Mouse (Mus musculus): ENCODE measurements around the gene Anks3. TPM values are rescaled to one million over a fixed set of nuclear protein-coding genes. Genes with fewer than 3 reads are reported as not detected.

Gene Anks3
- polyA plus RNA-seq, 1 experiment from 2014 or later, result 21.6 TPM

GRCm38 (mm10) chr16:4932429-4932828 lies 31.6 kb downstream of the Anks3 start:
- no peak overlapping the region for H3K4me3 ChIP-seq (ENCODE audit: low read depth, low read length)
- TF ChIP-seq CTCF (IDR thresholded peaks at IDR 0.05; ENCODE audit: low read depth) (no peak), EP300 (optimal IDR thresholded peaks at IDR 0.05) (no peak)
- no peak overlapping the region for H3K9ac ChIP-seq (ENCODE audit: low read length)
- no peak overlapping the region for H3K27ac ChIP-seq (replicated peaks)
- ATAC-seq (ENCODE audit: low FRiP score, low TSS enrichment) (no peak), DNase-seq (ENCODE audit: low spot score) (no peak)
- H3K4me2 ChIP-seq (replicated peaks; ENCODE audit: low read depth), result no peak overlapping the region
- H3K9me3 ChIP-seq (ENCODE audit: control insufficient read depth, low read length), result no peaks in the 10 kb centered on the region
- no peaks in the 10 kb centered on the region for H3K27me3 ChIP-seq (ENCODE audit: control insufficient read depth, insufficient read depth, low read length)
- H3K4me1 ChIP-seq (replicated peaks; ENCODE audit: control insufficient read depth, insufficient read depth), result 0 out of 2 replicates have a peak, but pooled peaks cover 2% of the 10 kb centered on the region
- peaks cover 46% of the 10 kb centered on the region for H3K36me3 ChIP-seq (ENCODE audit: control insufficient read depth, insufficient read depth, low read length)
- WGBS, result 62% methylated on average over 3 of the region's 3 CpGs

GRCm38 (mm10) chr16:4928474-4928873 lies 35.5 kb downstream of the Anks3 start:
- peak; percentile 70 for ATAC-seq (ENCODE audit: low FRiP score, low TSS enrichment)
- Histone ChIP-seq H3K36me3 (ENCODE audit: control insufficient read depth, insufficient read depth, low read length) (peaks cover 50% of the 10 kb centered on the region), H3K4me2 (replicated peaks; ENCODE audit: low read depth) (no peak overlapping the region), H3K9ac (ENCODE audit: low read length) (no peak overlapping the region), H3K27me3 (ENCODE audit: control insufficient read depth, insufficient read depth, low read length) (no peaks in the 10 kb centered on the region), H3K4me3 (ENCODE audit: low read depth, low read length) (no peak overlapping the region), H3K9me3 (ENCODE audit: control insufficient read depth, low read length) (no peaks in the 10 kb centered on the region), H3K4me1 (replicated peaks; ENCODE audit: control insufficient read depth, insufficient read depth) (no peaks in the 10 kb centered on the region), H3K27ac (replicated peaks) (no peak overlapping the region)
- no peak for TF ChIP-seq EP300 (optimal IDR thresholded peaks at IDR 0.05)
- peak; percentile 44 for DNase-seq (ENCODE audit: low spot score)
- WGBS, result 67% methylated on average over 2 of the region's 2 CpGs

GRCm38 (mm10) chr16:4927967-4928366 lies 36.0 kb downstream of the Anks3 start:
- H3K36me3 ChIP-seq (ENCODE audit: control insufficient read depth, insufficient read depth, low read length), result peaks cover 53% of the 10 kb centered on the region

GRCm38 (mm10) chr16:4923996-4924395 lies 40.0 kb downstream of the Anks3 start:
- no peak overlapping the region for H3K27ac ChIP-seq (replicated peaks)
- no peaks in the 10 kb centered on the region for H3K9me3 ChIP-seq (ENCODE audit: control insufficient read depth, low read length)
- DNase-seq (ENCODE audit: low spot score) (no peak), ATAC-seq (ENCODE audit: low FRiP score, low TSS enrichment) (no peak)
- no peak overlapping the region for H3K4me3 ChIP-seq (ENCODE audit: low read depth, low read length)
- 91% methylated on average over 5 of the region's 5 CpGs for WGBS
- no peaks in the 10 kb centered on the region for H3K27me3 ChIP-seq (ENCODE audit: control insufficient read depth, insufficient read depth, low read length)
- no peaks in the 10 kb centered on the region for H3K4me1 ChIP-seq (replicated peaks; ENCODE audit: control insufficient read depth, insufficient read depth)
- TF ChIP-seq EP300 (optimal IDR thresholded peaks at IDR 0.05) (no peak), CTCF (IDR thresholded peaks at IDR 0.05; ENCODE audit: low read depth) (no peak)
- H3K9ac ChIP-seq (ENCODE audit: low read length), result no peak overlapping the region
- H3K4me2 ChIP-seq (replicated peaks; ENCODE audit: low read depth), result no peak overlapping the region
- H3K36me3 ChIP-seq (ENCODE audit: control insufficient read depth, insufficient read depth, low read length), result peaks cover 38% of the 10 kb centered on the region; the same call in 1 of the 2 replicates

More at GRCm38 (mm10) chr16:4927967-4928366, 36.0 kb downstream of the Anks3 start:
- 89% methylated on average over 7 of the region's 7 CpGs for WGBS
- no peak overlapping the region for H3K27ac ChIP-seq (replicated peaks)
- peak; percentile 45; the same call in 1 of the 2 replicates for ATAC-seq (ENCODE audit: low FRiP score, low TSS enrichment)
- no peaks in the 10 kb centered on the region for H3K9me3 ChIP-seq (ENCODE audit: control insufficient read depth, low read length)
- H3K9ac ChIP-seq (ENCODE audit: low read length), result no peak overlapping the region
- TF ChIP-seq CTCF (IDR thresholded peaks at IDR 0.05; ENCODE audit: low read depth) (no peak), EP300 (optimal IDR thresholded peaks at IDR 0.05) (no peak)
- no peak overlapping the region for H3K4me3 ChIP-seq (ENCODE audit: low read depth, low read length)
- no peaks in the 10 kb centered on the region for H3K4me1 ChIP-seq (replicated peaks; ENCODE audit: control insufficient read depth, insufficient read depth)
- DNase-seq (ENCODE audit: low spot score), result no peak
- no peak overlapping the region for H3K4me2 ChIP-seq (replicated peaks; ENCODE audit: low read depth)
- no peaks in the 10 kb centered on the region for H3K27me3 ChIP-seq (ENCODE audit: control insufficient read depth, insufficient read depth, low read length)

GRCm38 (mm10) chr16:4922481-4922880 lies 41.5 kb downstream of the Anks3 start:
- Histone ChIP-seq H3K9me3 (ENCODE audit: control insufficient read depth, low read length) (no peaks in the 10 kb centered on the region), H3K27me3 (ENCODE audit: control insufficient read depth, insufficient read depth, low read length) (no peaks in the 10 kb centered on the region), H3K27ac (replicated peaks) (no peak overlapping the region), H3K9ac (ENCODE audit: low read length) (no peak overlapping the region), H3K4me2 (replicated peaks; ENCODE audit: low read depth) (no peak overlapping the region), H3K4me3 (ENCODE audit: low read depth, low read length) (no peak overlapping the region), H3K4me1 (replicated peaks; ENCODE audit: control insufficient read depth, insufficient read depth) (no peaks in the 10 kb centered on the region), H3K36me3 (ENCODE audit: control insufficient read depth, insufficient read depth, low read length) (peaks cover 38% of the 10 kb centered on the region)
- TF ChIP-seq EP300 (optimal IDR thresholded peaks at IDR 0.05) (no peak), CTCF (IDR thresholded peaks at IDR 0.05; ENCODE audit: low read depth) (no peak)
- ATAC-seq (ENCODE audit: low FRiP score, low TSS enrichment) (no peak), DNase-seq (ENCODE audit: low spot score) (no peak)
- WGBS, result 92% methylated on average over 6 of the region's 6 CpGs

GRCm38 (mm10) chr16:4920556-4920955 lies 43.4 kb downstream of the Anks3 start:
- no peak overlapping the region for H3K27ac ChIP-seq (replicated peaks)
- H3K36me3 ChIP-seq (ENCODE audit: control insufficient read depth, insufficient read depth, low read length), result peaks cover 37% of the 10 kb centered on the region
- TF ChIP-seq CTCF (IDR thresholded peaks at IDR 0.05; ENCODE audit: low read depth) (no peak), EP300 (optimal IDR thresholded peaks at IDR 0.05) (no peak)

More at GRCm38 (mm10) chr16:4920556-4920955, 43.4 kb downstream of the Anks3 start:
- H3K4me1 ChIP-seq (replicated peaks; ENCODE audit: control insufficient read depth, insufficient read depth), result no peaks in the 10 kb centered on the region
- H3K4me2 ChIP-seq (replicated peaks; ENCODE audit: low read depth), result no peak overlapping the region
- DNase-seq (ENCODE audit: low spot score) (no peak), ATAC-seq (ENCODE audit: low FRiP score, low TSS enrichment) (no peak)
- no peak overlapping the region for H3K9ac ChIP-seq (ENCODE audit: low read length)
- H3K27me3 ChIP-seq (ENCODE audit: control insufficient read depth, insufficient read depth, low read length), result no peaks in the 10 kb centered on the region
- no peak overlapping the region for H3K4me3 ChIP-seq (ENCODE audit: low read depth, low read length)
- no peaks in the 10 kb centered on the region for H3K9me3 ChIP-seq (ENCODE audit: control insufficient read depth, low read length)
- WGBS, result 83% methylated on average over 4 of the region's 4 CpGs

All from stomach, postnatal 0 days (tissue).